Mouse (Mus musculus) mesoderm, embryonic 11.5 days (tissue): ENCODE data around the gene Alkbh2.

Source experiments
- DNase-seq: peaks from one replicate; pipeline ENCODE4 v3.0.0-alpha.2; 2012; ENCODE audit warnings: low read depth, low spot score

Alkbh2 gene

DNA sequence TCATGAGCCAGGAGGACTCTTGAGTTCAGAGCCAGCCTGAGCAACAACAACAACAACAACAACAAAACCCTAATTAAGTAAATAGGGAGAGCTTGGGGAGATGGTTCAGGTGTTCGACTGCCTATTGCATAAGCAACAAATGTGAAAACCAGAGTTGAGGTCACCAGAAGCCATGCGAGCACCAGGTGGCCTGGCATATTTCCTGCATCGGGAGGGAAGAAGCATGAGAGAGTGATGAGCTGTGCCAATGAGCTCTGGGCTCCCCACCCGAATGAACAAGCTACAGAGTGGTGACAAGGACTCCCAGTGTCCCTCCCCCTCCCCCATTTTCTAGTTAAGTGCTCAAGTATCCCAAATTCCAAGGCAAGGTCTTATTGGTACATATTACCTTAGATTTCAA, 26.1 kb downstream of the Alkbh2 start:
- DNase-seq = no peak

DNA sequence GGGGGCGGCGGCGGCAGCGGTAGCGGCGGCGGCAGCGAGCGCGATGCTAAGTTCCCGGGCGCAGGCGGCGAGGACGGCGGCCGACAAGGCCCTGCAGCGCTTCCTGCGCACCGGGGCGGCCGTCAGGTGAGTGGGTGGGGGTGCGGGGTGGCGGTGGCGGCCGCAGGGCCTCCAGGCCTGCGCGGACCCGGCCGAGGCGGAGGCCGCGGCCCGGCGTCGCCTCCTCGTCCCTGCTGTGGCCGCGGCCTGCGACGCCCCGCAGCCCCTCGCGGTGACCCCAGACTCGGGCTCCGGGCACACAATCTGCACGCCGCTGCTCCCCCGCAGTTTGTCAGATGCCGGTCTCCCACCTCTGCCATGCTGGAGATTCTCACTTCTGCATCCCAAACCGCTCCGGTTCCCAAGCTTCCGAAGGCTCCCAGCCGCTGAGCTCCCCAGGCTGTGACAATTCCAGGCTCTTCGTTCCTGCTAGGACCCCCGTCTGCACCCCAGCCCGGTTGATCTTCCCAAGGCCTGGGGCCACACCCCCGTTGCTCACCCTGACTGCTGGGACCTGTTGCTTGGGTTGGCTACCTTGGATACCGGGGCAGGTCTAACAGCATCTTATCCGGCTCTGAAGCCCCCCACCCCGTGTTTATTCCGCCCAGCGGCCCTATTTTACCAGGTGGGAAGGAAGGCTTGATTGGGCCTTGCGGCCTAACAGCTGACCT, 27.5 kb downstream of the Alkbh2 start:
- no peak for DNase-seq

DNA sequence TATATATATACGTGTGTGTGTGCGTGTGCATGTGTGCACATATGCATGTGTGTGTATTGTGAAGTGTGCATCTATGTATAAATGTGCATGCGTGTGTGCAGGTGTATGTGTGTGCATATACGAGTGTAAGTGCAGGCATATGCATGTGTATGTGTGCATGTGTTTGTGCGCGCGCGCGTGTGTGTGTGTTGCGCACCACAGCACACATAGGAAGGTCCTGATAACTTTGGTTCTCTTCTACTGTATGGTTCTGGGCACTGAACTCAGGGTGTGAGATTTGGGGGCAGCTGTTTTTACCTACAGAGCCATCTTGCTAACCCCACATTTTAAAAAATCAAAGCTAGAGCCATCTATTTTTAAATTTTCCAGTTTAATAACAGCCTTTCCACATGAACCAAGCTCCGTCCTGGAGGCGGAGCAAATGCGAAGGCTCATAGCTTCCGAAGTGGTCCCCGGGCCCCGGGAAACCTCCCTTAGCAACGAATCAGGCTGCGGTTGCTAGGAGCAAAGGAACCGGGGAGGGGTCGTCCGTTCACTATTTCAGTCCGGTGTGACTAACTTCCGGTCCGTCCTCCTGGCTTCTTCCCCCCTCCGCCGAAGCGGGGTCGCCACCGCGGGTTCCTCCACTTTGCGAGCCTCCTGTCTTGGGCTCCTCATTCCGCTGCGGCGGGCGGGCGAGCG, 28.2 kb downstream of the Alkbh2 start:
- DNase-seq = peak; percentile 96

DNA sequence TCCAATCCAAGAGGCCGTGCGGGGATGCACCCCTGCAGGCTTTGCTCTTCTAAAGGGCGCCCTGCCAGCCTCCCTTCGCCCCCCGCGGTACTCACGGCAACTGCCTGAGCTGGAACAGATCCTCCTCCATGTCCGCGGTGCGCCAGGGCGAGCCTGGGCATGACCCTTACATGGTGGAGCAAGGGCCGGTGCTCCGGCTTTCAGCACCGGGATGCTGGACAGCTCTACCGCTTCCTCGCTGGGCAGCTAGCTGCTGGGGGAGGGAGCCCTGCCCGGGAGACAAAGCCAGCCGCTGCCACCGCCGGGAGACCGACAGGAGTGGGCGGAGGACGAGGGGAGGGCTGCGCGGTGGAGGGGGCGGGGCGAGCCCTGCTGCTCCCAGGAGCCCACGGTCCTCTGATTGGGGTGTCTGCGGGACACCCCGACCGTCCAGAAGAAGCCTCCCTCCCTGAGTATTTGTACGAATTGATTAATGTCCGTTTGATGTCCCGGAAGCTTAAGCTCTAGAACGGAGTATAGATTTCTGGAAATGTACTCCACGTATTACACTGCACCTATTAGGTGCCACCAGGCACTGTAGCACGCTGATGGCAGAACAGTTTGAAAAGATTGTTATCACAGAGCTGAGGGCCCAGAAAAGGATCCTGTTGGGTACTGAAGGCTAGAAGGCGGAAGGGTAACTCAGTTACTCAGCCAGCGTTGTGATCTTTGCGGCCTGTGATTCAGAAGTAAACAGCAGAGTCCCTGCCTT, 36.8 kb downstream of the Alkbh2 start, which contains the start of gene Svop:
TSS of gene Svop (minus strand) at position 514 of the 751 bp plus-strand sequence.
- DNase-seq = peak; percentile 91

DNA sequence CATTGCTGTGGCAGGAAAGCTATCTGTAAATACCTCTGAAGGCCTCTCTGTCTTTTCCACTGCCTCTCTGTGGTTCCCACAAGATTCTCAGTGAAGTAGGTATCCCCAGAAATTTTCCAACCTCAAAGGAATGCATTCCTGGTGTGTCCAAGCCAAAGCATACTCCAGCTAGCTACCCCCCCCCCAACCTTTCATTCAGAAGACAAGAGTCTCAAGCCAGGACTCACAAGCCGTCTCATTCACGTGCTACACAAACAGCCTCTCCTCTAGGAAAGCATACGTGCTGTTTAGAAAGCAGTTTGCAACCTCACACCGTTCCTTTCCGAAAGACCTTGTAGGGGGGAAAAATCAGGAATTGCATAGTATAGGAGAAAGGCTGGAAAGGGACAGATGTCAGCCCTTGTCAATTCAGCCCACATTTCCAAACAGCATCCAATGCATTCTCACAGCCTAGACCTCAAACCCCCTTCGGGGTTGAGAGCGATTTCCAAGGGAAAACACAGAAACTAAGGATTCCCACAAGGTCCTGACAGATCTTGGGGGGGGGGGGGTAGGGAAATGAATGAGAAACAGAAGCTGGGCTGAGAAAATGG, 37.5 kb downstream of the Alkbh2 start:
- DNase-seq = no peak

DNA sequence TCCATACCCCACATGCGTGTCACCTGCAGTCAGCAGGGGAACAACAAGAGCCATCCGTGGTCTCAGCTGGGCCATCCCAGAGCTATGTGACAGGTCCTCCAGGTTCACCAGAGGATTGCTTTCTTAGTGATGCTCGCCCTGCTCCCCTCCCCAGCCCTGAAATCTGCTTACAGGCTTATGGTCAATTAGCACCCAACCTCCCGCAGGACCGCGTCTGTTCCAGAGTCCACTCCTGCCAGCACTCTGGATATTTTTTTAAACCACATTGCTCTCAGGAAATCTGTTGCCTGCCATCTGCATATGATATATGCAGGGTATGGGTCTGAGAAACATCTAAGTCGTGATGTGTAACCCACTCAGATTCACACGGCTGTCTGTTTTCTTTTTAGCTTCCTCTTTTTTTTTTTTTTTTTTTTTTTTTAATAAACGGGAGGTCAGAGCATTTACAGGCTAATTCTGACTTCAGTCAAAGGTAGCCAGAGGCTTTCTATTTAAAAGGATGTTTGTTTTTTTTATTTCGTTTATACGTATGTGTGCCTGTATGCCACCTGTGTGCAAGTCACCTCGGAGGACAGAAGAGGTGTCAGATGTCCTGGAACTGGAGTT, 40.0 kb downstream of the Alkbh2 start:
- no peak for DNase-seq

DNA sequence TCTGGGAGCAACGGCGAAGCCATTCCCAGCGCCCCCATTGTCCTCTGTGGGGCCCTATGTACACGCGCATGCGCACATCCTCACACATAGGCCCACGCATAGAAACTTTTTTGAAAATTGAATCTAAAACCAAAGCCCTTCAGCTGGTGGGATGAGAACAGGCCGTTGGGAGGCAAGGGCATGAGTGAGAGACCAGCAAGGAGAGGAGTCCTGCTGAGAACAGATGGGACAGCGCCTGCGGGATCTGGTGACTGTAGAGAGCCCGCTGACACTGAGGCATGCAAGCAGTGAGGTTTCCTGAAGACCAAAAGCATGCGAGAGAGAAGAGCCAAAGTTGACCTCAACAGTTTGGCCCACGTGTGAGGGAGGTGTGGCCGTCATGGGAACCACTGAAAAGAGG, 42.5 kb downstream of the Alkbh2 start:
- no peak for DNase-seq

DNA sequence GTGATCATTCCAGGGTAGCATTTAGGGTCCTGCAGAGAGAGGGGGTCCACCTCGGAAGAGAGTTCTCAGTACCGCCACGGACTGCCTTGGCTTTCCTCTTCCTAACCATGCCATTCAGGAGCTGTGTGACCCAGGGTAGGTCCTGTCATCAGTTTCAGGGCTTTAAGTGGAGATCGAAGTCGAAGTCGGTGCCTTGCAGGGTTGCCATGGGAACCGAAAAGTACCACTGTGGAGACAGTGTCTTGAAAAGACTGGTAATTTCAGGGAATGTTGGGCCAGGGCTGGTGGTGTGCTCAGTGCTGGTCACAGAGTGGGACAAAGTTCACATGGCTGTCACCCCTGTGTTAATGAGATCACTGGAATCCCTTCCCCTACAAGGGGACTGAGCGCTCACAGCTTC, 51.0 kb downstream of the Alkbh2 start:
- peak; percentile 13 for DNase-seq
